Comparison of ENCODE assay signal across 11 mouse cellular contexts in the genomic region with DNA sequence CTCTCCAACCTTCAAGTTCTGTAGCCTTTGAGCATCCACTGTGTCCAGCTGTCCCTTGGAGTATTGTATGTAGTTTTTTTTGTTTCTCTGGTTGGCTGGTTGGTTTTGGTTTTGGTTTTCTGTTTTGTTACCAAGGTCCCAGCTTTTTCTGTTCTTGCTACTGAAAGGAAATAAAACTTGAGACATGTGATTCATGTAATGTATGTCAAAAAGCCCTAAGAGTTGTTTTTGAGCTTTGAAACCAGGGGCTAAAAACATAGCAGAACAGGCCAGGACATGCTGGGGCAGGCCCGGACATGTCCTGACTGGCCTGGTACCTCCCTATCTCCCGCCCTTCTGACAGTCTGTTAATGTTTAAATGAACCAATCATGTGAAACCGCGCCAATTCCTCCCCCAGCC. TPM values are rescaled to one million over a fixed set of nuclear protein-coding genes. Genes with fewer than 3 reads are reported as not detected.
A peak's percentile ranks its signal among the peaks of the same experiment; 100 is the strongest.
DNase-seq lines count a peak whose midpoint lies in the region; ATAC-seq and TF ChIP-seq lines count a peak whose summit lies in the region.
"Not testable (repeated sequence)": the region's sequence is repeated elsewhere in the genome, so short reads cannot be mapped to it uniquely, and the experiment has no call there.
"Had no signal": no experiment of that assay in that cellular context is flagged by ENCODE, and none has a peak within 500 bp of the region (broad histone marks: within the 10 kb centered on the region; RNA-seq: fewer than 3 reads in every experiment).

No protein-coding gene starts in this region.

- H3K9ac ChIP-seq in ES-Bruce4 (ENCODE audit: low read depth, poor library complexity, severe bottlenecking); kidney, embryonic 16.5 days (replicated peaks; ENCODE audit: low read length): not testable (repeated sequence)

- not testable (repeated sequence) for H3K4me1 ChIP-seq in ES-Bruce4 (ENCODE audit: control insufficient read depth, insufficient read depth, low read length); kidney, embryonic 16.5 days (ENCODE audit: insufficient read depth, low read length)
- H3K4me1 ChIP-seq in thymus, adult 2 months (replicated peaks; ENCODE audit: control insufficient read depth, insufficient read depth, low read length) = peaks cover 42% of the 10 kb centered on the region

- H3K9me3 ChIP-seq in ES-Bruce4 (replicated peaks; ENCODE audit: control insufficient read depth, insufficient read depth, low read length, poor library complexity, severe bottlenecking); kidney, embryonic 16.5 days (ENCODE audit: low read length): not testable (repeated sequence)

- TF ChIP-seq POLR2A in ES-Bruce4 (IDR thresholded peaks at IDR 0.05; ENCODE audit: insufficient read depth, low read length); thymus, adult 2 months (IDR thresholded peaks at IDR 0.05; ENCODE audit: control insufficient read depth, extremely low read depth, insufficient read depth, low read length, poor library complexity): not testable (repeated sequence)

- H3K27ac ChIP-seq in ES-Bruce4 (ENCODE audit: insufficient read depth, low read length) = peak overlapping the region; percentile 76
- H3K27ac ChIP-seq in kidney, embryonic 16.5 days (ENCODE audit: low read length) = 0 out of 2 replicates have a peak overlapping the region, but pooled peaks have one; percentile 34
- peak overlapping the region; percentile 39 for H3K27ac ChIP-seq in thymus, adult 2 months (ENCODE audit: control insufficient read depth, insufficient read depth, low read length)

- DNase-seq in A20 (ENCODE audit: low read depth, low spot score) = peak; percentile 75
- peak; percentile 53 for DNase-seq in CD4-positive, CD25-positive, alpha-beta regulatory T cell, adult 2 months (ENCODE audit: low read depth, low spot score)
- DNase-seq in induced T-regulatory cell, adult 2 months (ENCODE audit: low read depth) = peak; percentile 78
- peak; percentile 15 to 33 for DNase-seq in natural killer cell, adult 2 months (ENCODE audit: low spot score in 2 of 2)
- not testable (repeated sequence) for DNase-seq in thymus, adult 2 months

- not testable (repeated sequence) for H3K27me3 ChIP-seq in ES-Bruce4 (ENCODE audit: control insufficient read depth, insufficient read depth, low read length, poor library complexity, severe bottlenecking); kidney, embryonic 16.5 days (ENCODE audit: insufficient read depth, low read length); thymus, adult 2 months (ENCODE audit: control insufficient read depth, insufficient read depth, low read length)

- not testable (repeated sequence) for H3K4me2 ChIP-seq in kidney, embryonic 16.5 days (replicated peaks; ENCODE audit: low read depth, low read length)

- not testable (repeated sequence) for H3K4me3 ChIP-seq in ES-Bruce4 (ENCODE audit: low read depth, low read length); kidney, embryonic 16.5 days (ENCODE audit: low read length); thymus, adult 2 months (ENCODE audit: control insufficient read depth, insufficient read depth, low read length)

- TF ChIP-seq CTCF in ES-Bruce4 (IDR thresholded peaks at IDR 0.05; ENCODE audit: low read depth, low read length); thymus, adult 2 months (IDR thresholded peaks at IDR 0.05; ENCODE audit: borderline replicate concordance, control insufficient read depth, extremely low read depth, insufficient read depth, low read length, poor library complexity): not testable (repeated sequence)

- ATAC-seq in activated CD4-positive, CD25-positive, alpha-beta regulatory T cell, adult 4 months = peak; percentile 55
- ATAC-seq in kidney, embryonic 16.5 days (ENCODE audit: low FRiP score, low TSS enrichment) = not testable (repeated sequence)

- WGBS in kidney, embryonic 16.5 days = 66% methylated on average over 4 of the region's 4 CpGs
- 95% methylated on average over 4 of the region's 4 CpGs for WGBS in thymus, adult 2 months

- 0 out of 2 replicates have a peak, but pooled peaks have one; percentile 23 for TF ChIP-seq EP300 in ES-Bruce4 (IDR thresholded peaks at IDR 0.05; ENCODE audit: insufficient read depth, low read depth, low read length)

- H3K36me3 ChIP-seq in ES-Bruce4 (ENCODE audit: control insufficient read depth, insufficient read depth, low read length, poor library complexity, severe bottlenecking); kidney, embryonic 16.5 days (ENCODE audit: insufficient read depth, low read length); thymus, adult 2 months (ENCODE audit: control insufficient read depth, insufficient read depth, low read length): not testable (repeated sequence)

RNA-seq across cellular contexts. Expression of gene Scd2, which starts 39.4 kb away (rescaled TPM):
- polyA plus RNA-seq in ES-Bruce4 (2011; ENCODE audit: insufficient read depth, insufficient read length, low read depth, missing spikeins) = 329 and 359 TPM in 2 replicates
- polyA plus RNA-seq in activated CD4-positive, CD25-positive, alpha-beta regulatory T cell, adult 4 months (2017; shearing (Covaris generic)) = 10 to 100 TPM; 37.3 to 47.1 TPM
- 178 and 193 TPM in 2 replicates for polyA plus RNA-seq in kidney, embryonic 16.5 days (2015; fragmentation: Nextera tagmentation; extraction: Ambion mirVana)
- polyA plus RNA-seq in thymus, adult 2 months (2012; rRNA removed) = 261 and 320 TPM in 2 replicates

RNA-seq across cellular contexts. Expression of gene Scd3, which starts 51.0 kb away (rescaled TPM):
- 2.0 and 3.3 TPM in 2 replicates for polyA plus RNA-seq in ES-Bruce4 (2011; ENCODE audit: insufficient read depth, insufficient read length, low read depth, missing spikeins)
- not detected for polyA plus RNA-seq in activated CD4-positive, CD25-positive, alpha-beta regulatory T cell, adult 4 months (2017; shearing (Covaris generic))
- polyA plus RNA-seq in kidney, embryonic 16.5 days (2015; fragmentation: Nextera tagmentation; extraction: Ambion mirVana) = 0.60 and 0.94 TPM in 2 replicates
- 0.17 and 0.23 TPM in 2 replicates for polyA plus RNA-seq in thymus, adult 2 months (2012; rRNA removed)
- polyA plus RNA-seq: erythroblast, embryonic 14.5 days; heart, embryonic 12.5 days; intestine, postnatal 0 days had no signal
